Mouse (Mus musculus): ENCODE measurements around the gene Cyp4x1. TPM values are rescaled to one million over a fixed set of nuclear protein-coding genes. Genes with fewer than 3 reads are reported as not detected.

The Cyp4x1 gene
- polyA plus RNA-seq, 1 experiment from 2014 or later, result 2.5 TPM

GRCm38 (mm10) chr4:115056371-115056920, 77.6 kb downstream of the Cyp4x1 start, which contains the start of gene Tal1:
TSS of gene Tal1 (plus strand) at chr4:115056426.
- peaks cover 86% of the 10 kb centered on the region for H3K27me3 ChIP-seq (replicated peaks; ENCODE audit: control insufficient read depth, insufficient read depth, low read length)
- no peaks in the 10 kb centered on the region for H3K9me3 ChIP-seq (replicated peaks; ENCODE audit: control insufficient read depth, low read length)
- H3K4me2 ChIP-seq (ENCODE audit: low read length), result peak within 1 kb of the TSS; percentile 43
- peak within 1 kb of the TSS; percentile 33; the same call in 1 of the 2 replicates for H3K27ac ChIP-seq (ENCODE audit: low read depth, low read length)
- whole genome bisulfite sequencing, result 1% methylated on average over 55 of the region's 60 CpGs
- no peaks in the 10 kb centered on the region for H3K36me3 ChIP-seq (ENCODE audit: control insufficient read depth, insufficient read depth, low read length)
- H3K4me1 ChIP-seq (ENCODE audit: control insufficient read depth, insufficient read depth, low read length), result peaks cover 7% of the 10 kb centered on the region
- H3K9ac ChIP-seq (ENCODE audit: low read length), result peak within 1 kb of the TSS; percentile 17; the same call in 1 of the 2 replicates
- ATAC-seq (peak; percentile 44), DNase-seq (ENCODE audit: low spot score) (peak; percentile 36)
- peak within 1 kb of the TSS; percentile 22 for H3K4me3 ChIP-seq (ENCODE audit: low read depth, low read length)

Other genes with a start within 250 kb of the Cyp4x1 start
- 0.27 and 0.38 TPM in 2 replicates for gene Foxd2, start 225.4 kb downstream of the Cyp4x1 start, polyA plus RNA-seq (2014; fragmentation: Nextera tagmentation; extraction: Ambion mirVana)
- not detected in 2 replicates for gene Foxe3, start 208.3 kb downstream of the Cyp4x1 start, polyA plus RNA-seq (2014; fragmentation: Nextera tagmentation; extraction: Ambion mirVana)
- 165 and 189 TPM in 2 replicates for gene Cmpk1, start 147.0 kb downstream of the Cyp4x1 start, polyA plus RNA-seq (2014; fragmentation: Nextera tagmentation; extraction: Ambion mirVana)
- 8.2 and 8.8 TPM in 2 replicates for gene Stil, start 134.1 kb downstream of the Cyp4x1 start, polyA plus RNA-seq (2014; fragmentation: Nextera tagmentation; extraction: Ambion mirVana)
- 1.0 and 1.1 TPM in 2 replicates for gene Tal1, start 77.9 kb downstream of the Cyp4x1 start, polyA plus RNA-seq (2014; fragmentation: Nextera tagmentation; extraction: Ambion mirVana)
- gene Pdzk1ip1, start 45.6 kb downstream of the Cyp4x1 start, polyA plus RNA-seq (2014; fragmentation: Nextera tagmentation; extraction: Ambion mirVana), result 0.65 and 0.70 TPM in 2 replicates
- gene Cyp4a29, start 107.8 kb upstream of the Cyp4x1 start, polyA plus RNA-seq (2014; fragmentation: Nextera tagmentation; extraction: Ambion mirVana), result not detected in 2 replicates
- gene Cyp4a12a, start 164.8 kb upstream of the Cyp4x1 start, polyA plus RNA-seq (2014; fragmentation: Nextera tagmentation; extraction: Ambion mirVana), result not detected in 2 replicates

All from forebrain, embryonic 14.5 days (tissue).